Mouse (Mus musculus) lung, embryonic 14.5 days (tissue): ENCODE data around the gene Dmrtc2. TPM values are rescaled to one million over a fixed set of nuclear protein-coding genes. Genes with fewer than 3 reads are reported as not detected.

ENCODE experiments used
- ATAC-seq: fragments of 200-750 bp; cut with Nextera tagmentation; 2 replicates; pipeline ENCODE4 v1.8.0; 2017; ENCODE audit warnings: mild to moderate bottlenecking, moderate TSS enrichment, moderate library complexity; ENCODE audit not compliant: insufficient read depth
- DNase-seq: peaks from one replicate; pipeline ENCODE4 v3.0.0-alpha.2; 2015
- H3K27ac ChIP-seq: fragments of 300-500 bp; sonication (generic); 2 replicates; pipeline ENCODE4 v1.5.1; 2014; ENCODE audit warnings: low read depth, mild to moderate bottlenecking, moderate library complexity
- H3K27me3 ChIP-seq: fragments of 300-500 bp; sonication (generic); 2 replicates; pipeline ENCODE4 v1.6.1; 2014; ENCODE audit warnings: low read length, control low read depth; ENCODE audit not compliant: insufficient read depth
- H3K36me3 ChIP-seq: fragments of 300-500 bp; sonication (generic); 2 replicates; pipeline ENCODE4 v1.6.1; 2014; ENCODE audit warnings: control low read depth; ENCODE audit not compliant: insufficient read depth
- H3K4me1 ChIP-seq: fragments of 300-500 bp; sonication (generic); 2 replicates; pipeline ENCODE4 v1.6.1; 2014; ENCODE audit warnings: antibody characterized with exemption, control low read depth; ENCODE audit not compliant: insufficient read depth
- H3K4me2 ChIP-seq: fragments of 300-500 bp; sonication (generic); 2 replicates; pipeline ENCODE4 v1.6.1; 2014; ENCODE audit warnings: mild to moderate bottlenecking
- H3K4me3 ChIP-seq: fragments of 300-500 bp; sonication (generic); 2 replicates; pipeline ENCODE4 v1.5.1; 2014; ENCODE audit warnings: low read depth, low read length
- H3K9ac ChIP-seq: fragments of 300-500 bp; sonication (generic); 2 replicates; pipeline ENCODE4 v1.6.1; 2014
- H3K9me3 ChIP-seq: fragments of 300-500 bp; sonication (generic); 2 replicates; pipeline ENCODE4 v1.6.1; 2016; ENCODE audit warnings: low read depth, low read length, control low read depth
- CTCF ChIP-seq: IDR thresholded peaks from 2 replicates; pipeline ENCODE4 v1.5.1; 2016; ENCODE audit warnings: antibody characterized with exemption, low read depth
- WGBS: fragments of 180-500 bp; shearing (Covaris S2); extraction: QIAGEN DNeasy Blood & Tissue Kit; methylation state at CpG from one replicate; pipeline ENCODE4 v1.1.7; 2014; 5-methylcytosine and 5-hydroxymethylcytosine counted together
- polyA plus RNA-seq: library from polyadenylated mRNA; unstranded; fragments of >200 nt; fragmentation: Nextera tagmentation; extraction: Ambion mirVana; gene quantifications from 2 replicates; pipeline ENCODE4 v1.2.1, GENCODE M21; 2014

Gene Dmrtc2
- polyA plus RNA-seq, 1 experiment from 2014 or later: not detected

DNA sequence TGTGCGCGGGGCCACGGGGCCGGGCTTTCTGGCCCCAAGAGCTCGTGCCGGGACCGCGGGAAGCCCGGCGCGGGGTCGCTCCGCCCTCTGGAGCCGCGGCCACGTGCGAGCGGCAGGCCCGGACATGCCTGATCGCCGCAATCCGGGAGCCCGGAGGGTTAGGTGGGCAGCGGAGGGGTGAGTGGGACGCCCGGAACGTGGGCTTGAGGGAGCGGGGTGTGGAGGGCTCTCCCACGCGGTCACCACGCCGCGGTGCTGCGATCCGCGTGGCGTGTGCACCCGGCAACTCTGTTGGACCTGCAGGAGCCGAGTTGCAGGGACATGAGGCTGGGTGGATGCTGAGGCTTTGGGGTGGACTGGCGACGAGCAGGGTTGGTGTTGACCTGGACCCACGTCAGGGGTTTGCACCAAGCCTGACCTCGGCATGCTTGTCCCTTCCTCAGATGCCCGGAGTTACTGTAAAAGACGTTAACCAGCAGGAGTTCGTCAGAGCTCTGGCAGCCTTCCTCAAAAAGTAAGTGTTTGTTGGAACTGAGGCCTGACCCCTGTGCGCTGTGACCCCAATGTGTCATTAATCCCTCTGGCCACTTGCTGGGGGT lies 14.9 kb downstream of the Dmrtc2 start:
- peak overlapping the region; percentile 95 for H3K4me2 ChIP-seq
- H3K36me3 ChIP-seq: peaks cover 47% of the 10 kb centered on the region
- peaks cover 8% of the 10 kb centered on the region for H3K4me1 ChIP-seq
- peak overlapping the region; percentile 98 for H3K4me3 ChIP-seq
- peak; percentile 4; the same call in 1 of the 2 replicates for ATAC-seq
- H3K9ac ChIP-seq: peak overlapping the region; percentile 100
- no peaks in the 10 kb centered on the region for H3K9me3 ChIP-seq
- no peaks in the 10 kb centered on the region for H3K27me3 ChIP-seq
- TF ChIP-seq CTCF: no peak
- under 1% methylated on average over 46 of the region's 47 CpGs for WGBS
- peak; percentile 41 for DNase-seq
- H3K27ac ChIP-seq: peak overlapping the region; percentile 92

DNA sequence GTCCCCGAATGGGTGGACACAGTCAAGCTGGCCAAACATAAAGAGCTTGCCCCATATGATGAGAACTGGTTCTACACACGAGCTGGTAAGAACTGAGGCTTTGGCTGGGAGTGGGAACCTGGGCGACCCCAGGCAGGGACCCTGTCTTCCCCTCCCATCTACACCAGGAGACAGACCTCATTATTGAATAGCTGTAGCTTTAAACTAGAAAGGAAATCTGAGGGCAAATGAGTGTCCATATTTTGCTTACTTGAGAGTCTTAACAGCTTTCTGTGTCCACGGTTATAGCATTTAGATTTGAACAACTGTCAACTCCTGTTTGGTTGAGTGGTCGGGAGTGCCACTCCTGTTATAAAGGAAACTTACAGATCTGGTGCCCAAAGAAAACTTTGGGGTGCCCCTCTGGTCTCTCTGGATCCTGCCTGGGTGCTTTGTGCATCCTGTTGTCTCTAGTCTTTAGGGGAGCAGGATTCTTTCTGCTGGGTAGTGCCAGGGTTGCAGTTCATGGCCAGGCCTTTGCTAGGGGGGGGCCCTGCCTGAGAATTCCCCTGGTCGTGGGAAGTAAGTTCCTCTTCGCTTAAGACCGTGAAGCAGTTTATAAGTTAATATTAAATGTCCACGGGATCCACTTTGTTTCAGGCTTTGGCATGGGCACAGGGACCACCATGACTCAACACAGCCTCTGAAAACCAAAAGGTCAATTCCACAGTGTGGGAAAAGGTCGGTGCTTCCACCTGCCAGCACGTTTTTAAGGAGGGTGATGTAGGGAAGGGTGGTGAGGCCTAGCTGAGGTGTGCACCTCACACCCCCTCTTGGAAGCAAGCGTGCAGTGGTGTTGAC lies 15.8 kb downstream of the Dmrtc2 start:
- Histone ChIP-seq H3K4me2 (peak overlapping the region; percentile 95), H3K27ac (peak overlapping the region; percentile 31), H3K27me3 (no peaks in the 10 kb centered on the region), H3K9me3 (no peaks in the 10 kb centered on the region), H3K4me1 (peaks cover 8% of the 10 kb centered on the region), H3K9ac (peak overlapping the region; percentile 100), H3K36me3 (peaks cover 56% of the 10 kb centered on the region), H3K4me3 (peak overlapping the region; percentile 98)
- ATAC-seq (no peak), DNase-seq (no peak)
- 22% methylated on average over 12 of the region's 12 CpGs for WGBS
- no peak for TF ChIP-seq CTCF

DNA sequence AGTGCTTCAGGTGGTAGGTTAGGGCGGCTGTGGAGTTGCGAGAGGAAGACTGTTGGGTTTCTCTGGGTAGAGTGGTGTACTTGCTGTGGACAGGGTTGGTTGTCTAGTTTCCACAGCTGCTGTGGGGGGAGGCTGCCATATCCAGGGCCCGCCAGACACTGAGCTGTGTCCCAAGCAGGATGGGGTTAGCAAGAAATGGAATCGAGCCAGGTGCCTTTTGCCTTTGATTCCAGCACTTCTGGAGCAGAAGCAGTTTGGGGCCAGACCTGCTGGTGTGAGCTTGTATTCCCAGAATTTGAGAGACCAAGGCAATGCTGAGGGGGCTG lies 16.4 kb downstream of the Dmrtc2 start:
- Histone ChIP-seq H3K36me3 (peaks cover 62% of the 10 kb centered on the region), H3K4me1 (peaks cover 8% of the 10 kb centered on the region), H3K4me3 (peak overlapping the region; percentile 98), H3K27me3 (no peaks in the 10 kb centered on the region), H3K9me3 (no peaks in the 10 kb centered on the region), H3K4me2 (peak overlapping the region; percentile 95), H3K27ac (peak overlapping the region; percentile 31; the same call in 1 of the 2 replicates), H3K9ac (peak overlapping the region; percentile 100)
- 44% methylated on average over 4 of the region's 4 CpGs for WGBS
- ATAC-seq (no peak), DNase-seq (peak; percentile 19)
- TF ChIP-seq CTCF: no peak

DNA sequence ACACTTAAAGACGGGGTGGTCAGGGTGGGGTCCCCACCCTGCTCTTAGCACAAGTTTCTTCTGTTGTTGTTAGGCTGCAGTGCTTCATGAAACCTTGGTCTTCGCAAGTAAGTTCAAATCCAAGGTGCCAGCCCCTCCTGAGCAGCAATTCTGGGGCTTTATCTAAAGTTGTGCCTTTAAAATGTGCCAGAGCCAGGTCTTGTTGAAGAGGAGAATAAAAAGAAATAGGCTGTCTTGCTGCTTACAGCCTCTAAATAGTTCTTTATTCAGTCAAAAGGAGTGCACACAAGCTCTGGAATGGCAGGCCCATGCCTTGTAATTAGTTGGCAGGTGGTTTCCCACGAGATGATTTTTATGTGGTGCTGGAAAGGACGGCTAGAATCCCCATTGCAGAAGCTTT lies 17.2 kb downstream of the Dmrtc2 start:
- Histone ChIP-seq H3K27ac (no peak overlapping the region), H3K27me3 (no peaks in the 10 kb centered on the region), H3K36me3 (peaks cover 63% of the 10 kb centered on the region), H3K4me1 (peaks cover 8% of the 10 kb centered on the region), H3K4me2 (peak overlapping the region; percentile 95), H3K9ac (peak overlapping the region; percentile 100), H3K4me3 (peak overlapping the region; percentile 98), H3K9me3 (no peaks in the 10 kb centered on the region)
- DNase-seq (no peak), ATAC-seq (no peak)
- no peak for TF ChIP-seq CTCF
- 79% methylated on average over 4 of the region's 4 CpGs for WGBS

- peaks cover 8% of the 10 kb centered on the region for H3K4me1 ChIP-seq
- H3K27ac ChIP-seq: 0 out of 2 replicates have a peak overlapping the region, but pooled peaks have one; percentile 56
- H3K4me3 ChIP-seq: no peak overlapping the region
- H3K36me3 ChIP-seq: peaks cover 63% of the 10 kb centered on the region
- no peak for TF ChIP-seq CTCF
- H3K27me3 ChIP-seq: no peaks in the 10 kb centered on the region
- no peak overlapping the region for H3K4me2 ChIP-seq
- WGBS: 80% methylated on average over 6 of the region's 6 CpGs
- ATAC-seq (peak; percentile 7; the same call in 1 of the 2 replicates), DNase-seq (no peak)
- no peak overlapping the region for H3K9ac ChIP-seq
- no peaks in the 10 kb centered on the region for H3K9me3 ChIP-seq
Measured at GRCm38 (mm10) chr7:24889431-24890220, 19.8 kb downstream of the Dmrtc2 start.

GRCm38 (mm10) chr7:24890281-24891216 lies 20.7 kb downstream of the Dmrtc2 start:
- H3K4me3 ChIP-seq: no peak overlapping the region
- no peak overlapping the region for H3K27ac ChIP-seq
- peak; percentile 62 for ATAC-seq
- no peaks in the 10 kb centered on the region for H3K9me3 ChIP-seq
- H3K27me3 ChIP-seq: no peaks in the 10 kb centered on the region
- H3K9ac ChIP-seq: no peak overlapping the region; the same call in 1 of the 2 replicates
- no peak overlapping the region for H3K4me2 ChIP-seq
- WGBS: 27% methylated on average over 10 of the region's 10 CpGs
- H3K36me3 ChIP-seq: peaks cover 58% of the 10 kb centered on the region
- DNase-seq: peak; percentile 94
- H3K4me1 ChIP-seq: peaks cover 7% of the 10 kb centered on the region
- TF ChIP-seq CTCF: peak; percentile 100
